Mouse (Mus musculus) mature B cell (primary cell): ENCODE results near the gene Larp7.

Source experiments
- in situ Hi-C: fragments of 300-500 bp; cut with MboI; formaldehyde crosslinking; loops from 2 replicates; pipeline ENCODE4 v1.14.3; 2019

Larp7 gene

DNA sequence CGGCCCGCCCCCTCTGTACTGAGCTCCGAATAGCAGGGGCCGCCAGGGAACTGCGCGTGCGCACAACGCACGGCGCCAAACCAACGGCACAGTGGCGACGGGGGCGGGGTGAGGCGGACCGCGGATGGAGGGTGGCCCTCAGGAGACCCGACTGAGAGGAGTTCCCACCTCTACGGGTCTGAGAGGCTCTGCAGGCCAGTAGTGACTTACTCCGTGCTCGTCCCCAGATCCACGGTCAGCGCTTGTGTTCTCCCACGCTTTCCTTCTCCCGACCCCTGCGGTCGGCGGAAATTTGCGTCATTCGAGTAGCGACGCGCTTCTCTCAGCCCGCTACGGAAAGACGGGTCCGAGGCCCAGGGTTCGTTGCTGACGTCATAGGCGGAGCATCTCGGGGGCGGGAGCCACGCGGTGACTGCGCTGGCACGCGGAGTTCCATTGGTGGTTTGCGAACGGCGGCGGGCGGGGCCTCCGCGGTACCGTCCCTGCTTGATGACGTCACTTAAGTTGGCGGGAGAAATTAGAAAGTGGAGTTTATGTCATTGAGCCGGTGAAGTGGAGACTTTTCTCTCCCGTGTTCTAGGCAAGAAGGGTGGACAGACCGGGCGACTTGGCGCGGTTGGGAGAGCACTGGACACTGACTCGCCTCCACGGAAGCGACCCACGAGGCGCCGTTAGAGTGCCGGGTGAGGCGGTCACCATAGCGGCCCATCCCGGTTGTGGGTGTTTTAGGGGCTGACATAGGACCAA lies at the start of gene Larp7, which contains the start of gene Zgrf1:
Larp7 (minus strand) TSS at position 377 of the 747 bp plus-strand sequence.
Zgrf1 (plus strand) TSS at position 517 of the 747 bp plus-strand sequence.
- in situ Hi-C loops = no loop called here

DNA sequence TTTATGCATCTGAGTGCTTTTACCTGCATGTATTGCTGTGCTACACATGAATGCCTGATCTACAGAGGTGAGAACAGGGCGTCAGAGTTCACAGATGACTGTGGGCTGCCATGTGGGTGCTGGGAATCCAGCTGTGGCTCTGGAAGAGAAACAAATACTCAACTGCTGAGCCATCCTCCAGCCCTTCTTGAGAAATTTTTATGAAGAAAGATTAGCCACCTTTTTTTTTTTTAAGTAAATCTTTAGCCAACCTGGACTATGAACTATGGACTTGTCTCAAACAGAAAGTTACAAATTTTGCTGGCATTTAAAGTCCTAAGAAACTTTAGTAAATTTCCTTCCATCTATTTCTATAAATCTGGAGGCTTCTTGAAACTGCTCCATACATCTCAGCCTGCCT lies 44.0 kb upstream of the Larp7 start:
- in situ Hi-C loops = no loop called here

DNA sequence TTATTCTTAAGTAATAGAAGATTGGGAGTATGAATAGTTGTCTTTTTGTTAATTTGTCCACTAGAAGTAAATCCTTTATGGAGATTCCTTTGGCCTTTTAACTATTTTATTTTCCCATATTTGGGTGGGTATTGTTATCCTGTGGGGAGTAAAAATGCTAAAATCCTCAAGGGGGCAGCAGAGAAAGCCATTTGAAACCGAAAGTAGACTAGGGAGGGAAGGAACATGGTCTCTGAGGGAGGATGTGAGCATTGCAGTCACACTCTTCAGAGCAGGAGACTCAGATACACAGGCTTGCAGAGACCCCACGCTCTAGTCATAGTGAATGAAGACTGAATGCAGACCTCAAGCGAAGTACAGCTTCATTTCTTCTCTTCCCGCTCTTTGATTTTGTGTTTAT lies 19.4 kb upstream of the Larp7 start:
- in situ Hi-C loops = no loop called here

DNA sequence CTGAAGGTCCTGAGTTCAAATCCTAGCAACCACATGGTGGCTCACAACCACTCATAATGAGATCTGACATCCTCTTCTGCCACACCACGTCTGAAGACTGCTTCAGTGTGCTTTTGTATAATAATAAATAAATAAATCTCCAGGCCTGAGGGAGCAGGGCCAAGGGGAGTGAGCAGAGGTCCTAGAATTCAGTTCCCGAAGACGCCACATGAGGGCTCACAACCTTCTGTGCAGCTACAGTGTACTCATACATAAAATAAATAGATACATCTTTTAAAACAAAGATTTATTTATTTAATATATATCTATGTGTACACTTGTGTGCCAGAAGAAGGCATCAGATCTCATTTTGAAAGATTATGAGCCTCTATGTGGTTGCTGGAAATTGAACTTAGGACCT lies 12.0 kb upstream of the Larp7 start:
- in situ Hi-C loops = no loop called here

DNA sequence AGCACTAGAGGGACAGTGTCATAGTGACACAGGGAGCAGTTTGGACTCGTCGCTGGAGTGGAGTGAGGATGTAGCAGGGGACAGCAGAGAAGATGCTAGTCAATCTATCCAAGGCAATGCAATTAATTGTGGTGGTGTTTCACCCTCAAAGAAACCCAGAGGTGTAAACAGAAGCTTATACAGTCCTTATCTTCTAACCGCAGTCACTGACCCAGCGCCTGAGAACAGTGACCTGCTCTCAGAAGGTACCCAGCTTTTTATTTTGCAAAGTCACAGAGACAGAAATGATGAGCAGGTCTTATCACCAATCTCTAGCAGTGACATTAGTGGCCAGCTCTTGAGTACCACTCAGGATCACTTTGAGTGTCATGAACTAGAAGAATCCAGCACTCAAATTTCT lies 9.8 kb upstream of the Larp7 start:
- in situ Hi-C loops = no loop called here

DNA sequence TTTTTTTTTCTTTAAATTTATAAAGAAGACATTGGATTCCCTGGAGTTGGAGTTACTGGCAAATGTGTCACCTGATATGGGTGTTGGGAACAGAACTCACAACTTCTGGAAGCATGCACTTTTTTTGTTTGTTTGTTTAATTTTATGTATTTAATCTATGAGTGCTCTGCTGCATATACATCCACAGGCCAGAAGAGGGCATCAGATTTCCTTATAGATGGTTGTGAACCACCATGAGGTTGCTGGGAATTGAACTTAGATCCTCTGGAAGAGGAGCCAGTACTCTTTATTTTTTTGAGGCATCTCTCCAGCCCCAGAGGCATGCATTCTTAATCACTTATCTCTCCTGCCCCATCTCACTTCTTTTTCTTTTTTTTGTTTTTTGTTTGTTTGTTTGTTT lies 5.1 kb upstream of the Larp7 start:
- in situ Hi-C loops = no loop called here

DNA sequence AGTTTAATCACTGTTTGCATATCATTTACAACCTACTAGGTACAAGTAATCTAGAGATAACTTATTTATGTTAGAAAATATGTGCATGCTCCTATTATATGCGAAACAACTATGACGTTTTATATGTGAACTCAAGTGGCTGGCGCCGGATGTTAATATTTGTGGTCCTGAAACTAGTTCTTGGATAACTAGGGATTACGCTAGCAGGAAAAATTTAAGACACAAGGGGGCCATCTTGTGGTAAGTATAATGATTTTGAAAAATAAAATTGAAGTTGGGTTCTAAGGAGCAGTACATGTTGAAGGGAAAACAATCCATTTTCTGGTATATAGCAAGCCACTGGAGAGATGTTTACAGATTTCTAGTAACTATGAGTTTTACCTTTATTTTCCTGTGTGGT lies 1.6 kb upstream of the Larp7 start:
- in situ Hi-C loops = no loop called here

DNA sequence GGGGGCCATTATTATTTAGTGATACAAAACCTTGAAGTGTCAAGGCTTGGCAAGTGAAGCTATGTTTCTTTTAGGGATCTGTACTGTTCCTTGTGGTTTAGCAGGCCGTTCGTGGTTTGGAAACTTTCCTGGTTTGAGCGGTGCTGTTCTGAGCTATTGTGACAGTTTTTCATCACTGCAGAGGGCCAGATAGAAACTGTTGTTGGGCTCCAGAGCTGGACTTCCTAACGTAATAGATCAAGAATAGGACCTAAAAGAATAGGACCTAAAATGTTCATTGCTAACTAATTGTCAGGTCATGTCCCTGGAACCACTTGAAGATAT lies 533 bp upstream of the Larp7 start:
- in situ Hi-C loops = no loop called here

DNA sequence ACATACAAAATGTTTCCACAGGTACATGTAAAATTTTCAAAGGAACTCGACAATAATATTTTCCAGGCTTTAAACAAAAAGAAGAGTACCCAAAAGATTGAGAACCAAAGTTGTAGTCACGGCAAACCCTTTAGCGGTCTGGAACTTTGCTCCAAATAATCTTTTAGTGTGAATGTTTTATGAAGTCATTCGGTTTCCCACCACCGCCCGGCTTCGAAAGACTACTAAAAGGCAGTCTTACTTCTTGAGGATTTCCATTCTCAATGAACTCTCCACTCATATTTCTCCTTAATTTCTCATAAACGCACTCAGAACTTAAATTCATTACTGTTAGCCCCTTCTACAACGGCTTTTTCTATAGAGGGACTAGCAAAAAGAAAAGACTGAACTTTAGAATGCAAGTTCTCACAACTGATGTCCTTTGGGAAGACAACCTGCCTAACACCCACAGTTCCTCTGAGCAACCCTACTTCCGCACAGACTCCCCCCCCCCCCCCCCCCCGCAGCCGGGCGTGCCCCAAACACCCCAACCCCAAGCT lies 646 bp downstream of the Larp7 start:
- in situ Hi-C loops = no loop called here

DNA sequence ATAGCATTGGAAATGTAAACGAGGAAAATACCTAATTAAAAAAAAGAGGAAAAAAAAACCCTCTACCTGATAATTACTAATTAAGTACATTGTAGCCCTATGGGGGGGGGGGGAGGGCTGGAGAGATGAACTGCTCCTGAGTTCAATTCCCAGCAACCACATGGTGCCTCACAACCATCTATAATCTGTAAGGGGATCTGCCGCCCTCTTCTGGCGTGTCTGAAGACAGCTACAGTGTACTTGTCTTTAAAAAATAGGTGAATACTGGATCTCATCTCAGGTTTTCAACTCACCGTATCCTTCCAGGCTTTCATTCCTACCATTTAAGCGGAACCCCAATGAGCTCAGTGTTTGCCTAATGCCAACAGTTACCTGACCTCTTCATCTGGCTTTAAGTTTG lies 5.3 kb downstream of the Larp7 start:
- in situ Hi-C loops = no loop called here

DNA sequence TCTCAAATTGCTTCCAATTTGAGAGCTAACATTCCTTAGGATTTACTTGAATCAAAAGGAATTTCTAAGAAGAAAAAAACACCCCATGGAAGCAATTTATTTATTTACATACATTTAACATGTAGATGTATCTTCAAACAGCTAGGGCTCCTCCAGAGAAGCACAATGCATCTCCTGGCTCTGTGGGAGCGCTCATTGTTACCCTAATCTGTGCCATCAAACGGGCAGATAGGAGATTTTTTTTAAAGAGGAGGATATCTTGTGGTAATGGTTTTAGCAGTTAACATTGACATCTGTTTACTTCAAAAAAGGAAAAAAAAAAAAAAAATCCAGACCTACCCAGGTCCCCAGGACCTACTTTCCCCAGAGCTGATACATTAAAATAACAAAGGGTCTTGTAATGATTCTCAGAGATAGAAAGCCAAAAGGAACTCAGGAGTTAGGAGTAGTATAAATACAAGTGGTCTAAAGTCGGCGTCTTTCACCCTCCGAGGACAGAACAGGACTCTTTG lies 8.5 kb downstream of the Larp7 start:
- in situ Hi-C loops = no loop called here

DNA sequence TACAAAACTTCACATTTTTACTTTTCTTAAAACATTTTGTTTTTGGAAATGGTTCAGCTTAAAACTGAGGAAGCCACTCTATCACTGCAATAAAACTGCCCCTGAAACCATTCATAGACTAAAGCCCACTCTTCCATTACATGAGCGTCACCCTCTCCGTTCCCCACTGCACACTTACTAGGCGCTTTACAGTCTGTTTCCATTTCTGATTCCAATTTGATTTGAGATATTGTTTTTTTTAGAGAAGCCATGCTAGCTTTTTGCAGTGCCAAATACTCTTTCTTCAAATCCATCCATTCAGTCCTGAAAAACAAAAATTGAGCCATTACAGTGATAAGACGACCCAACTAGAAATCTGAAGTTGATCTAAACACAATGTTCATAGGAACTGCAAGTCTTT lies 9.2 kb downstream of the Larp7 start:
- in situ Hi-C loops = no loop called here

DNA sequence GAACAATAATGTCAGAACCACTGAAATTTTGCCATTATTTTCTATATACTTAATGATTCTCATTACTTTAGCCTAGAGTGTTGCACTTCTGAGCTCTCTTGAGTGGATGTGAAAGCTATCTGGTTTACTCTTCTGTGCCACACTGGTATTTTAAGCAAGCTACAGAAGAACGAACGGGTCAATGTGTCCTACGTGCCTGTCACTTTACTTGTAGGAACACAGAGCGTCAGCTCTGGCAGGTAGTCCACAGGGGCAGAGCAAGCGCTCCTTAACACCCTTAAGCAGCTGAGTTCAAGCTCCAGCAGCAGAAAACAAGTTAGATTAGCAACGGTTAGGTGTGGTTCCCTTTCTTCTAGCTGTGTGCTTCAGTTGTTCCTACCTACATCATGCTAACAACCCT lies 14.0 kb downstream of the Larp7 start:
- in situ Hi-C loops = no loop called here

DNA sequence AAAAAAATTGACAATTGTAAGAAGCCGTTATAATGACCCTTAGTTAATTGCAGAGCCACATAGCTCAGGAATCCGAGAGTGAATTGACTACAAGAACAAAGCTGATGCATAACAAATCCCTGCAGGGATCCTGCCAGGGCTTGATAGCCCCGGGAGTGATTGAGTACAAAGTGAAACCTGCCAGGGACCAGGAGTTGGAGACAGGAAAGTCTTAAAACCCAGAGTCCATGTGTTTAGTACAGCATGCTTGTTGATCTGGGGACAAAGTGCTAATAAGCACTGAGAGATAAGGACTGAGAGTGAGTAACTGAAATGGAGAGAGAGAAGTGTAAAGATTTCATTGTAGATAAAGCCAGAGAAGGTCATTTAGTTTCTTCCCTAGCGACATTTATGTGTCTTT lies 22.9 kb downstream of the Larp7 start:
- in situ Hi-C loops = no loop called here

DNA sequence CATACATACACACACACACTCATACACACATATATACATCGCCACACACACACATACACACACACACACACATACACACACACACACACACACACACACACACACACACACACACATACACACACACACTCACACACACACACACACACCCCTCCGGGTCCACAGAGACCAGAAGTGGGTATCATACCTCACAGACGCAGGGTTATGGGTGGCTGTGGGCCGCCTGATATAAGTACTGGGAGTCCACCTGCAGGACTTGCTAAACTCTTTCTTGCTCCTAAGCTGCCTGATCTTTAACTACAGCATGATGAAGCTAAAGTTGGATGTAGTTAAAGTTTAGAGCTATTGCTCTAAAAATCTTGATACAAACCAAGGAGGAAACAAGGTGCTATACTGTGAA lies 23.3 kb downstream of the Larp7 start:
- in situ Hi-C loops = no loop called here

DNA sequence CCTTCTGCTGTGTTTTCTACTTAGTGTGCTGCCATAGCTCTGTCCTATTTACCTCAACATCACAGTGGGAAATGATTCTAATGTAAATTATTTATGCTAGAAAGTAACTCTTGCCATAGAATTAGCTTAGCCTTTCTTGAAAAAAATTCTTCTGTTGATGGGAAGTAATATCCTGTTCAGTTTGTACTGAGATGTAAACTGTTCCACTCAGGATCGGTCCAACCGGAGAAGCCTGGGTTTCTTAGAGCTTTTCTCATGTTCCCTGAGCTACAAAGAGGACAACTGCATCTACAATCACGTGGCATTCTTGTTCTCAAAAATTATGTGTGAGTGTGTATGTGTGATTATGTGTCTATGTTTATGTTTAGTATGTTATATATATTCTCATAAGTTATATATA lies 23.9 kb downstream of the Larp7 start:
- in situ Hi-C loops = no loop called here

DNA sequence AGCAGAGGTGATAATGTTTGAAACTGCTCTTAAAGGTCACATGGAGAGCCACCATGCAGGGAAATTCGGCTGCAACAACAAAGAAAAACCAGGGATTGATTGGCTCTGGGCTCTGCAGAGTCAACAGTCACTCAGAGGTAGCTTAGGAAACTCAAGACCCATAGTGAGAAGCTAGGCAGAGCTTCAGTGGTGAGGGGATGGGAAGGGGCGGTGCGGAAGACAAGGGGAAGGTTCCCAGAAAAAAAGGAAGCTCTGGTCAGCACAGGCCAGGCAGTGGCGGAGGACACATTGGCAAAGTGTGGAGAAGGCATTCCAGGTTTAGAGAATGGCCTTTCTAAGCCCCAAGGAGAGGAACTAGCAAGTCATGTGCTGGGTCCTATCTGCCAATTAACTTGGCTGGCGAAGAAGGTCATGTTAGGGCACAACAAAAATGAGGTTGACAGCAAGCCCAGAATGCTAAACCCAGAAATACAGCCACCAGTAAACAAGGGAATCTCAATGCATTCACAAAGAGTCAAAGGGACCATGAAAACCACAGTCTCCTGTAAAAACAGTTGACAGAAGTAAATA lies 25.6 kb downstream of the Larp7 start:
- in situ Hi-C loops = no loop called here

DNA sequence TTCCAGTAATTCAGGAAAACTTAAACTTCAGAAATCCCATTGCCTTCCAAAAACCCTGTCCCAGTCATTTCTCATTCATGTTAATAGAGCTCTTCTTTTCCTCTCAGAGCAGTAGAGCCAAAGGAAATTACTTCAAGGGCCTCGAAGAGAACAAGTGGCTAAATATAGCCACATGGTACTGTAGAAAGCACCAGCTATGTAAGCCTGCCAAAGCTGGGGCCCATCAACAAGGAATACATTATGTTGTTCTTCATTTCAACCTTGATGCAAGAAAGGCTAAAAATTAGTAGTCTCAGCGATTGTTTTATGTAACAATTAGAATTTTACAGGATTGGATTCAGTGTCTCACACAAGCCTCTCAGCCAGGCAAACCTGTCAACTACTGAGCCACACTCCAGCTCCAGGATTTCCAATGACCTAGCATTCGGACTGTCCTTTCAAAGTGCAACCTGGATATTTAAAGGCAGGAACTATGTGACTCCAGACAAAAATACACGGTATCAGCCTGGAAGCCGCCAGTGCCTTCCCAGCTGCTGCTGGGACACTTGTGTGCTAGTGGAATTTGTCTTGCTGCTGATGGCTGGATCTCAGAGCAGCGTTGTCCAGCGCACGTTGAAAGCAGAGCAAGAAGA lies 27.8 kb downstream of the Larp7 start:
- in situ Hi-C loops = no loop called here

DNA sequence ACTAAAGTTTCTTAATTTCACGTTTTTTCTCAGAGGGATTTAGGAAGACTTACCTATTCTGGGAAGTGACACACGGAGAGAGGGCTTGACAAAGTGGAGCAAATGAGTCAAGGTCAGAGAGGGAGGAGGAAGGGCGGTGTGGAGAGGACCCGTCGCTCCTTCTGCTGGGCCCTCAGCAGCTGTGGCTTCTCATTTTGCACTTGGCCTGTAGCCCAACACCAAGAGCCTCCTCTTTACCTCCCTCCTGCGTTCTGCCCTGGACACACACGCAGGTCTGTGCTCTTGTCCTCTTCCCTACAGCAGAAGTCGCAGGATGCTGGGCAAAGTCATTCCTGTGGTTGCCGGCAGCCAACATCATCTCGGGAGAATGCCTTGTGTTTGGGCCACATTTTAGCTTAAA lies 32.0 kb downstream of the Larp7 start:
- in situ Hi-C loops = no loop called here

DNA sequence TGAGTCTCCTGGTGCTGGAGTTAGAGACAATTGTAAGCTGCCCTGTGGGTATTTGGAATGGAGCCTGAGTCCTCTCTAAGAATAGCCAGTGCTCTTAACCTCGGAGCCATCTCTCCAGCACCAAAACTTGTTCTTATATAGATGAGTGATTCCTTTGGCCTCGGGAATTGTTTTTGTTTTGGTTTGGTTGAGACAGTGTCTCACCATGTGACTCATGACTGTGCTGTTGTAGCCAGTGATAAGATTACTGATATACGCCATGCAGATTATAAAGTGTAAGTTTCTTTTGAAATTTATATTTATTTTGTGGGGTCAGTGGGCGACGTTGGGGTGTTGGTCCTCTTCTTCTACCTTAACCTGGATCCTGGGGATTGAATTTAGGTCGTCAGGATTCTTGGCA lies 32.8 kb downstream of the Larp7 start:
- in situ Hi-C loops = no loop called here

DNA sequence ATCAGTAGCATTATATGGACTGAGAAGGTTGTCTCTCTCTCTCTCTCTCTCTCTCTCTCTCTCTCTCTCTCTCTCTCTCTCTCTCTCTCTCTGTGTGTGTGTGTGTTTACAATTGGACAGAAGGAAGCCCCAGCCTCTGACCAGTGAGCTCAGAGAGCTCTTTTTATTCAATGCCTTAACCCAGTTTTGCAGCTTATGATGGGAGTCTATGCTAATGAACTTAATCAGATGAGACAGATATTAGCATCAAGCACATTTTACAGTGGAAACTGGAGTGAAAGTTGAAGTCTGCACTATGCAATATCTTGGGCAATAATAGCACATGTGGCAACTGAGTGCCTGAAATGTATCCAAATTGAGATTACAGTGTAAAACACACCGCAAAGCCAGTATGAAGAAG lies 37.9 kb downstream of the Larp7 start:
- in situ Hi-C loops = no loop called here

DNA sequence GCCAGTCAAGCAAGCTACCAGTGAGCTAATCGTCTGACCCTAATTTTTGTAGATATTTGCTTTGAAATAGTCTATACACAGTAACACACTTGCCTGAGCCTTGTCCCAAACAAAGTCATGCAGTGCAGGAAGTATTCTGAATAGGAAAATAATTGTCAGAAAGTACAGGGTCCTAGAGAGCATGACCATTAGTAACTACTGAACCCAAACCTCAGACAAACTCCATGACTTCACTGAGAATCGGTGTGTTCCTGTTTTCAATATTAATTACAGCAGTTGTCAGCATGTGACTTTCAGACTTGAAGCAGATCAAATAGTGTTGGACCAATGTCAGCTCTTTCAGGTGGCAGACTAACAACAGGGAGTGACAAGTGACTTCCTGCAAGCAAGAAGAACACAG lies 39.5 kb downstream of the Larp7 start:
- in situ Hi-C loops = no loop called here

DNA sequence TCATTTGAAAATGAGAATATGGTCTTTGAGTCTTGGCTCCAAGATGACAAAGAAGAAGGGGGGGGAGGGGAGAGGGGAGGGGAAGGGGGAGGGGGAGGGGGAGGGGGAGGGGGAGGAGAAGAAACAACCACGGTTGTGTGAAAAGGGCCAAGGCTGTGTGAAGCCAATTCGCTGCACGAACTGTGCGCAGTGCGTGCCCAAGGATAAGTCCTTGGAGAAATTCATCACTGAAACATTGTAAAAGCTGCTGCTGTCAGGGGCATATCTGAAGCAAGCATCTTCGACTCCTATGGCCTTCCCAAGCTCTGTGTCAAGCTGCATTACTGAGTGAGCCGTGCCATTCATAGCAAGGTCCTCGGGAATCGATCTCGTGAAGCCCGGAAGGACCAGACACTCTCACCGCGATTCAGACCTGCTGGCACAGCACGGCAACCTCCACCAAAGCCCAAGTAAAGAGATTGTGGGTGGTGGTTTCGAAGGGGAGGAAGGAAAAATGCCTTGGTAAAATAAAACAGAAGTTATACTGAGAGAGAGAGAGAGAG lies 40.3 kb downstream of the Larp7 start:
- in situ Hi-C loops = no loop called here
